Mouse (Mus musculus) heart, embryonic 14.5 days (tissue): ENCODE data around the gene Rnf145. TPM values are rescaled to one million over a fixed set of nuclear protein-coding genes. Genes with fewer than 3 reads are reported as not detected.

Experiments
- ATAC-seq: fragments of 200-750 bp; cut with Nextera tagmentation; 2 replicates; pipeline ENCODE4 v1.8.0; 2017; ENCODE audit warnings: low read depth, moderate TSS enrichment; ENCODE audit not compliant: insufficient number of reproducible peaks, insufficient read depth, low FRiP score
- H3K27ac ChIP-seq, 2 experiments: fragments of 200-500 bp in 1 of 2; fragments of 300-500 bp in 1 of 2; sonication (generic) in 1 of 2; replicated peaks in 1 of 2; 2 replicates each; pipeline ENCODE4 v1.5.1; 2012 to 2014; ENCODE audit warnings: low read depth in 2 of 2, low read length in 2 of 2, control low read depth in 1 of 2, mild to moderate bottlenecking in 1 of 2, mixed read lengths in 1 of 2; ENCODE audit not compliant: control insufficient read depth in 1 of 2, insufficient read depth in 1 of 2
- H3K27me3 ChIP-seq: fragments of 300-500 bp; sonication (generic); 2 replicates; pipeline ENCODE4 v1.6.1; 2014; ENCODE audit warnings: mild to moderate bottlenecking, low read length, control low read depth; ENCODE audit not compliant: control insufficient read depth, insufficient read depth
- H3K36me3 ChIP-seq: fragments of 300-500 bp; sonication (generic); 2 replicates; pipeline ENCODE4 v1.6.1; 2014; ENCODE audit warnings: mild to moderate bottlenecking, control low read depth, low read length, mixed read lengths; ENCODE audit not compliant: control insufficient read depth, insufficient read depth
- H3K4me1 ChIP-seq, 2 experiments: fragments of 200-500 bp in 1 of 2; fragments of 300-500 bp in 1 of 2; sonication (generic) in 1 of 2; 2 replicates each; pipeline ENCODE4 v1.6.1; 2012 to 2014; ENCODE audit warnings: low read length in 2 of 2, control low read depth in 1 of 2, mixed read lengths in 1 of 2; ENCODE audit not compliant: control insufficient read depth in 2 of 2, insufficient read depth in 2 of 2
- H3K4me2 ChIP-seq: fragments of 300-500 bp; sonication (generic); 2 replicates; pipeline ENCODE4 v1.6.1; 2014; ENCODE audit warnings: mild to moderate bottlenecking, low read length
- H3K4me3 ChIP-seq, 2 experiments: fragments of 200-500 bp in 1 of 2; fragments of 300-500 bp in 1 of 2; sonication (generic) in 1 of 2; 2 replicates each; pipeline ENCODE4 v1.5.1; 2012 to 2014; ENCODE audit warnings: low read length in 2 of 2, mild to moderate bottlenecking in 2 of 2, control low read depth in 1 of 2, low read depth in 1 of 2, moderate library complexity in 1 of 2; ENCODE audit not compliant: control insufficient read depth in 1 of 2, insufficient read depth in 1 of 2
- H3K9ac ChIP-seq: fragments of 300-500 bp; sonication (generic); 2 replicates; pipeline ENCODE4 v1.6.1; 2014; ENCODE audit warnings: mild to moderate bottlenecking, low read length
- H3K9me3 ChIP-seq: fragments of 300-500 bp; sonication (generic); 2 replicates; pipeline ENCODE4 v1.6.1; 2016; ENCODE audit warnings: low read length, control low read depth; ENCODE audit not compliant: control insufficient read depth
- WGBS: fragments of 180-500 bp; shearing (Covaris S2); extraction: QIAGEN DNeasy Blood & Tissue Kit; methylation state at CpG from one replicate; pipeline ENCODE4 v1.1.7; 2014; 5-methylcytosine and 5-hydroxymethylcytosine counted together
- polyA plus RNA-seq: library from polyadenylated mRNA; unstranded; fragments of >200 nt; fragmentation: Nextera tagmentation; extraction: Ambion mirVana; gene quantifications from 2 replicates; pipeline ENCODE4 v1.2.1, GENCODE M21; 2014

Rnf145 gene
- polyA plus RNA-seq, 1 experiment from 2014 or later: 66.7 TPM

GRCm38 (mm10) chr11:44478382-44478781 lies 40.4 kb upstream of the Rnf145 start:
- Histone ChIP-seq H3K4me3 (no peak overlapping the region), H3K27ac (no peak overlapping the region), H3K36me3 (no peaks in the 10 kb centered on the region), H3K27me3 (no peaks in the 10 kb centered on the region), H3K4me2 (no peak overlapping the region), H3K9me3 (no peaks in the 10 kb centered on the region), H3K9ac (no peak overlapping the region), H3K4me1 (no peaks in the 10 kb centered on the region)
- WGBS: 76% methylated on average over 4 of the region's 4 CpGs
- ATAC-seq: no peak

- no peaks in the 10 kb centered on the region for H3K9me3 ChIP-seq
- H3K36me3 ChIP-seq: no peaks in the 10 kb centered on the region
- no peak overlapping the region for H3K27ac ChIP-seq
- H3K9ac ChIP-seq: no peak overlapping the region
- no peak overlapping the region for H3K4me2 ChIP-seq
- no peak overlapping the region for H3K4me3 ChIP-seq
- H3K27me3 ChIP-seq: no peaks in the 10 kb centered on the region
- WGBS: 85% methylated on average over 6 of the region's 6 CpGs
- H3K4me1 ChIP-seq: no peaks in the 10 kb centered on the region
- no peak for ATAC-seq
Measured at GRCm38 (mm10) chr11:44480246-44480645, 38.5 kb upstream of the Rnf145 start.

GRCm38 (mm10) chr11:44485089-44485736 lies 33.6 kb upstream of the Rnf145 start:
- H3K9me3 ChIP-seq: no peaks in the 10 kb centered on the region
- no peak for ATAC-seq
- no peaks in the 10 kb centered on the region for H3K36me3 ChIP-seq
- H3K27me3 ChIP-seq: no peaks in the 10 kb centered on the region
- 88% methylated on average over 7 of the region's 7 CpGs for WGBS
- H3K9ac ChIP-seq: no peak overlapping the region
- H3K27ac ChIP-seq: no peak overlapping the region
- H3K4me1 ChIP-seq: no peaks in the 10 kb centered on the region
- H3K4me3 ChIP-seq: no peak overlapping the region
- H3K4me2 ChIP-seq: no peak overlapping the region

GRCm38 (mm10) chr11:44489117-44489516 lies 29.6 kb upstream of the Rnf145 start:
- Histone ChIP-seq H3K36me3 (no peaks in the 10 kb centered on the region), H3K4me1 (no peaks in the 10 kb centered on the region), H3K27me3 (no peaks in the 10 kb centered on the region), H3K9ac (no peak overlapping the region), H3K9me3 (no peaks in the 10 kb centered on the region), H3K4me3 (no peak overlapping the region), H3K27ac (no peak overlapping the region), H3K4me2 (no peak overlapping the region)
- WGBS: 91% methylated on average over 1 of the region's 1 CpGs
- ATAC-seq: no peak

- H3K9me3 ChIP-seq: no peaks in the 10 kb centered on the region
- H3K27me3 ChIP-seq: no peaks in the 10 kb centered on the region
- ATAC-seq: no peak
- no peak overlapping the region for H3K4me3 ChIP-seq
- WGBS: 79% methylated on average over 5 of the region's 5 CpGs
- H3K4me2 ChIP-seq: no peak overlapping the region
- H3K36me3 ChIP-seq: no peaks in the 10 kb centered on the region
- no peak overlapping the region for H3K9ac ChIP-seq
- peaks cover 3 to 6% of the 10 kb centered on the region in 2 experiments; a peak in 3 of 4 replicates for H3K4me1 ChIP-seq
- no peak overlapping the region for H3K27ac ChIP-seq
Measured at GRCm38 (mm10) chr11:44494643-44495323, 24.0 kb upstream of the Rnf145 start.

GRCm38 (mm10) chr11:44496217-44496616 lies 22.5 kb upstream of the Rnf145 start:
- peak overlapping the region in 1 of 2 experiments; percentile 14; a peak in 1 of 4 replicates for H3K27ac ChIP-seq
- H3K9me3 ChIP-seq: no peaks in the 10 kb centered on the region
- no peaks in the 10 kb centered on the region for H3K36me3 ChIP-seq
- WGBS: 56% methylated on average over 3 of the region's 3 CpGs
- no peak overlapping the region for H3K4me3 ChIP-seq
- no peaks in the 10 kb centered on the region for H3K27me3 ChIP-seq
- no peak for ATAC-seq
- H3K4me1 ChIP-seq: peaks cover 3 to 6% of the 10 kb centered on the region in 2 experiments; a peak in 3 of 4 replicates
- H3K9ac ChIP-seq: no peak overlapping the region
- no peak overlapping the region for H3K4me2 ChIP-seq

GRCm38 (mm10) chr11:44498412-44499272 lies 20.1 kb upstream of the Rnf145 start:
- Histone ChIP-seq H3K9me3 (no peaks in the 10 kb centered on the region), H3K4me1 (peaks cover 3 to 6% of the 10 kb centered on the region in 2 experiments; a peak in 3 of 4 replicates), H3K4me2 (0 out of 2 replicates have a peak overlapping the region, but pooled peaks have one; percentile 0), H3K36me3 (no peaks in the 10 kb centered on the region), H3K27me3 (no peaks in the 10 kb centered on the region), H3K4me3 (no peak overlapping the region), H3K27ac (no peak overlapping the region), H3K9ac (no peak overlapping the region)
- WGBS: 42% methylated on average over 13 of the region's 13 CpGs
- no peak for ATAC-seq
